Mouse (Mus musculus): ENCODE results near the gene Rpap1. TPM values are rescaled to one million over a fixed set of nuclear protein-coding genes. Genes with fewer than 3 reads are reported as not detected.

The Rpap1 gene
- polyA plus RNA-seq, 1 experiment from 2014 or later, result 23.9 TPM

DNA sequence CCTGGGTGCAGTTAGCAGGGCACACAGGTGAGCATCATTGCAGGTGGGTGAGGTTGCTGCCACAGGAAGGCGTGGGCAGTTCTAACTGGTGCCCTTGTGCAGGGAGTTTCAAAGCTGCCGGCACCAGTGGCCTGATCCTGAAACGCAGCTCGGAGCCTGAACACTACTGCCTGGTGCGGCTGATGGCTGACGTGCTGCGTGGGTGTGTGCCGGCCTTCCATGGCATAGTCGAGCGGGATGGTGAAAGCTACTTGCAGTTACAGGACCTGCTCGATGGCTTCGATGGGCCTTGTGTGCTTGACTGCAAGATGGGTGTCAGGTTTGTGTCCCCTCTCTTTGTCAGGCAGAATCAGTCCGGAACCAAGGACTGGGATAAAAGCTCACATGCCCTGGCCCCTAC is 38.1 kb downstream of the Rpap1 start:
- Histone ChIP-seq H3K4me2 (no peak overlapping the region), H3K36me3 (no peaks in the 10 kb centered on the region), H3K4me3 (no peak overlapping the region), H3K27me3 (replicated peaks) (peaks cover 62% of the 10 kb centered on the region), H3K4me1 (replicated peaks) (peaks cover 14% of the 10 kb centered on the region), H3K9ac (no peak overlapping the region), H3K9me3 (replicated peaks) (no peaks in the 10 kb centered on the region), H3K27ac (ENCODE audit: poor library complexity, severe bottlenecking) (no peak overlapping the region)
- ATAC-seq (ENCODE audit: insufficient number of reproducible peaks, low FRiP score), result no peak
- 64% methylated on average over 13 of the region's 13 CpGs for WGBS

DNA sequence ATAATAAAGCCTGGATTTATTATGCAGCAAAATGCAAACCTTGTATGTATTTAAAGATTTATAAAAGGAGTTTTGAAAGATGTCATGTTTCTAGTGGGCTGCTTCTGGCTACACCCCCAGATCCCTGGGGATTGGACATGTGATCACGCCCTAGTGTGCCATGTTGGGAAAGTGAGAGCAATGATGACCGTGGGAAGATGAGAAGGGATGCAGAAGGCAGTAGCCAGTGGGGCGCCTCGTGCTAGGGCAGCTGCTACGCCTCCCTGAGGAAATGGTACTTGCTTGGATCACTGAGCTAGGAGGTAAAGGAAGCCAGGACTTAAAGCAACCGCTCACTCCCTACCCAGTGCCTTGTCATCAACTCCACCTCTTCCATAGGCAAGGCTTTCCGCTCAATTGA is 39.8 kb downstream of the Rpap1 start:
- Histone ChIP-seq H3K27ac (ENCODE audit: poor library complexity, severe bottlenecking) (no peak overlapping the region), H3K9me3 (replicated peaks) (no peaks in the 10 kb centered on the region), H3K36me3 (no peaks in the 10 kb centered on the region), H3K4me2 (no peak overlapping the region), H3K4me1 (replicated peaks) (peaks cover 31% of the 10 kb centered on the region), H3K9ac (no peak overlapping the region), H3K4me3 (no peak overlapping the region), H3K27me3 (replicated peaks) (peaks cover 56% of the 10 kb centered on the region)
- ATAC-seq (ENCODE audit: insufficient number of reproducible peaks, low FRiP score), result no peak
- WGBS, result 70% methylated on average over 7 of the region's 7 CpGs

DNA sequence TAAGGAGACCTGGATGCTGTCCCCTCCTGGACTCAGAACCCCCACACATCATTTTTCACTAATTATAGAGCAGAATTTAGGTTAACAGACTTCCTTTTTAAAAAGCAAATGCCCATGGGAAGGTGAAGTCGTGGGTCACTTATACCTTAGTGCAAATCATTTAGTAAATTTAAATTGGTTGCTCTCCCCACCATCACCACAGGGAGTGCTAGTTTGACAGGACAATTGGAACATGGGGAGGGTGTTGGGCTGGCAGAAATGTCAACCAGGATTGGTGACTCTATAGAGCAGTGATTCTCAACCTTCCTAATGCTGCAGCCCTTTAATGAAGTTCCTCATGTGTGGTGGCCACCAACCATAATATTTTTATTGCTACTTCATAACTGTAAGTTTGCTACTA is 42.1 kb downstream of the Rpap1 start:
- Histone ChIP-seq H3K27me3 (replicated peaks) (peaks cover 34% of the 10 kb centered on the region), H3K9ac (no peak overlapping the region)
- 6% methylated on average over 1 of the region's 1 CpGs for WGBS

DNA sequence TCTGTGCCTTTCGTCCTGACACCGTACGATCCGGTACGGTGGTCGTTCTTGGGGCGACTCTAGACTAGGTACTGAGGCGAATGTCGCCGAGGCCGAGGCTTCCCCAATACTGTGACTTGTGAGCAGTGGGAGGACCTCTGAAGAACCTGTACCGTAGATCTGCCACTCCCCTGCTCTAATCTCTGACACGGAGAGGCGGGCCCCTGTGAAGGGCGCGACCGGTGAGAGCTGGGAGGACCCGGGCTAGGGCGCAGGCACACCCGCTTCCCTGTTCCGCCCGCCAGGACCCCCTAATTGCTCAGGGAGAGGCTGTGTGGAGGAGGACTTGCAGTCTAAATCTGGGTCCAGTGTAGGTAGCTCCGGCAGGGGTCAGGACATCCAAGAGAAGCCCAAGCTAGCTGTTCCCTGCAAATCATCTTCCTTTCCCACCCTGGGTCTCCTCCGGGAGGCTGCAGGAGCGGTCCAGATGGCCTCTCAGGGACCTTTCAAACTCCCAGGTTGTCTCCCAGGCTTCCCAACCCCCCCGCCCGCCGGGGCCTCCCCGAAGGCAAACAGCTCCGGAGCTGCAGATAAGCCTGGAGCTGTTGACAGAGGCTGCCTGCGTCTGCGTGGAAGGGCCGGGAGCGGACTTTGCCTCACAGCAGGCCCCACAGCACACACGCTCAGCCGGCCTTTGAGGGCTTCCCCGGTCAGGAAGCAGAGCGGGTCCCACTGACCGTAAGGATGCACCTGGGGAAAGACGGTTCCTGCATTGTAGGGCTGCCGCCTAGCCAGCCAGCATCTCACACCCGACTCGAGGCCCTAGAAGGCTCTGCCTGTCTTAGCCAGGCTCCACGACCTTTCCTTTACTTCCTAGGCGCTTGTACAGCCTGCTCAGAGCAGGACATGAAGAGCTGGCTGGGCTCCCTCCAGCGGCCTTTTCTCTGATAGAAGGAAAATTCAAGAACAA is 42.9 kb downstream of the Rpap1 start:
- peak overlapping the region; percentile 6; the same call in 1 of the 2 replicates for H3K27ac ChIP-seq (ENCODE audit: poor library complexity, severe bottlenecking)
- H3K9ac ChIP-seq, result peak overlapping the region; percentile 65
- H3K4me2 ChIP-seq, result peak overlapping the region; percentile 100
- no peaks in the 10 kb centered on the region for H3K9me3 ChIP-seq (replicated peaks)
- peak overlapping the region; percentile 87 for H3K4me3 ChIP-seq
- ATAC-seq (ENCODE audit: insufficient number of reproducible peaks, low FRiP score), result peak; percentile 56; the same call in 1 of the 2 replicates
- H3K36me3 ChIP-seq, result no peaks in the 10 kb centered on the region
- peaks cover 28% of the 10 kb centered on the region for H3K27me3 ChIP-seq (replicated peaks)
- WGBS, result 2% methylated on average over 46 of the region's 46 CpGs
- H3K4me1 ChIP-seq (replicated peaks), result peaks cover 42% of the 10 kb centered on the region

More for the DNA sequence above, 42.1 kb downstream of the Rpap1 start:
- ATAC-seq (ENCODE audit: insufficient number of reproducible peaks, low FRiP score), result no peak
- H3K4me2 ChIP-seq, result peak overlapping the region; percentile 100; the same call in 1 of the 2 replicates
- H3K4me1 ChIP-seq (replicated peaks), result peaks cover 42% of the 10 kb centered on the region
- no peaks in the 10 kb centered on the region for H3K36me3 ChIP-seq
- H3K4me3 ChIP-seq, result no peak overlapping the region
- H3K9me3 ChIP-seq (replicated peaks), result no peaks in the 10 kb centered on the region
- no peak overlapping the region for H3K27ac ChIP-seq (ENCODE audit: poor library complexity, severe bottlenecking)

DNA sequence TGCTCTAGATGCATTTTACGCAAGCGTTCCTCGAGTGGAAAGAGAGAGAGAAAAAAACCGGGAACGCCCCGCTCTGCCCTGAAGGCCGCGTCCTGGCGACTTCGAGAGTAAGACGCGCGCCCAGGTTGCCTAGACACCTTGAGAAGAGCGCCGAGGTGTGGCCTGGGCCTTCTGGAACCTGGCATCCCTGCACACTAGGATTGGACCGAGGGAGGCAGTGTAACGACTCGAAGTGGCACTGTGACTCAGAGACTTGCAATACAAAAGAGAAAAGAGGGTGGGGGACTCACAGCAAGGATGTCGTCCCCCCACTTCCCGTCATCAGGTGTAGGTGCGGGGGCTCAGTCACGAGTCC is 43.6 kb downstream of the Rpap1 start:
- no peak for ATAC-seq (ENCODE audit: insufficient number of reproducible peaks, low FRiP score)
- peaks cover 42% of the 10 kb centered on the region for H3K4me1 ChIP-seq (replicated peaks)
- WGBS, result 8% methylated on average over 22 of the region's 22 CpGs
- H3K4me2 ChIP-seq, result peak overlapping the region; percentile 100
- H3K9me3 ChIP-seq (replicated peaks), result no peaks in the 10 kb centered on the region
- no peak overlapping the region for H3K27ac ChIP-seq (ENCODE audit: poor library complexity, severe bottlenecking)
- H3K27me3 ChIP-seq (replicated peaks), result peaks cover 25% of the 10 kb centered on the region
- peak overlapping the region; percentile 87 for H3K4me3 ChIP-seq
- H3K36me3 ChIP-seq, result no peaks in the 10 kb centered on the region
- peak overlapping the region; percentile 65; the same call in 1 of the 2 replicates for H3K9ac ChIP-seq

DNA sequence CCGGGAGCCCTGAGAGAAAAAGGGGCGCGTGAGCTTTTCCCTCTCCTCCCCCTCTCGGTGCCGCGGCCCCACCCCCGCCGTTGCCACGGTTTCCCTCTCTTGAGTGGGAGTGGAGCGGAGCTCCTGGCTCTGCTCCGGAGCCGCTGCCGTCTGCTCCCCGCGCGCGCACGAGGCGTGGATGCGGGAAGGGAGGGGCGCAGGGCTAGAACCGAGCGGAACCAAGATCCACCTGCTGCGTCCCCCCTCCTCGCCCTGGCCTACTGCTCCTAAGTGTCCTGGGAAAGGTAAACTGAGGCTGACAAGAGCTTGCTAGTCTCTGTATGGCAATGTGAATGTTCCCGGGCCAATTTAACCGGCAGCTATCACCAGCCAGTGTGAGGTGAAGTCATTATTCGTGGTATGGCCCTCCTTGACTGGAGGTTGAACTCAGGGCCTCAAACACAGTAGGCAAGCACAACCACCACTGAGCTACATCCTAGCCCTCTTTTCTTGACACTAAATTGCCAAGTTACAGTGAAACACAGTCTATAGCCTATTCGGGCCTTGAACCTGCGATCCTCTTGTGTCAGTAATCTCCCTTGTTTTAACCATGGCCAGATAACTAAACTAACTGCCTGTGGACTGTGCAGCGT is 44.0 kb downstream of the Rpap1 start:
- peak overlapping the region; percentile 87 for H3K4me3 ChIP-seq
- H3K4me1 ChIP-seq (replicated peaks), result peaks cover 42% of the 10 kb centered on the region
- no peak for ATAC-seq (ENCODE audit: insufficient number of reproducible peaks, low FRiP score)
- no peaks in the 10 kb centered on the region for H3K36me3 ChIP-seq
- peak overlapping the region; percentile 75 for H3K9ac ChIP-seq
- 10% methylated on average over 31 of the region's 31 CpGs for WGBS
- H3K9me3 ChIP-seq (replicated peaks), result no peaks in the 10 kb centered on the region
- peaks cover 28% of the 10 kb centered on the region for H3K27me3 ChIP-seq (replicated peaks)
- peak overlapping the region; percentile 100 for H3K4me2 ChIP-seq
- H3K27ac ChIP-seq (ENCODE audit: poor library complexity, severe bottlenecking), result no peak overlapping the region

DNA sequence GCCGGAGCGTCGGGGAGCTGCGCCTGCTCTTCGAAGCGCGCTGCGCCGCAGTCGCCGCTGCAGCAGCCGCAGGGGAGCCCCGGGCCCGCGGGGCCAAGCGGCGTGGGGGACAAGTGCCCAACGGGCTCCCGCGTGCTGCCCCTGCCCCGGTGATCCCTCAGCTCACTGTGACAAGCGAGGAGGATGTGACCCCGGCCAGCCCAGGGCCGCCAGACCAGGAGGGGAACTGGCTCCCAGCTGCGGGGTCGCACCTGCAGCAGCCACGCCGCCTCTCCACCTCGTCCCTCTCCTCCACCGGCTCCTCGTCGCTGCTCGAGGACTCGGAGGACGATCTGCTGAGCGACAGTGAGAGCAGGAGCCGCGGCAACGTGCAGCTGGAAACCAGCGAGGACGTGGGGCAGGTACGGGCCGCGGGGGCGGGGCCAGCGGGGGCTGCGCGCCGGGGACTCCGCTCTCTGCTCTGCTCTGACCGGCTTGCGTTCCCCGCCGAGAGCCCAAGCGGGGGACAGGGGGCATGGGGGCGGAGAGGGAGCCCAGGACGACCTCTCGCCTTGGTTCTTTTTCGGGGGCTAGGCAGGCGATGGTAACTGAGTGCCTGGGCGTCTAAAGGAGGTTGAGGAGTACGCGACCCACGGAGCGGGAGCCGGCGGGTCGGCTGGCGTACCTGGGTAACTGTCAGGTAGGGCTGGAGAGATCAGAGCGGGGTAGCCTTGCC is 44.7 kb downstream of the Rpap1 start:
- Histone ChIP-seq H3K9ac (peak overlapping the region; percentile 75), H3K4me1 (replicated peaks) (peaks cover 42% of the 10 kb centered on the region), H3K4me3 (peak overlapping the region; percentile 87), H3K27ac (ENCODE audit: poor library complexity, severe bottlenecking) (0 out of 2 replicates have a peak overlapping the region, but pooled peaks have one; percentile 45), H3K4me2 (peak overlapping the region; percentile 100), H3K9me3 (replicated peaks) (no peaks in the 10 kb centered on the region), H3K36me3 (no peaks in the 10 kb centered on the region), H3K27me3 (replicated peaks) (peaks cover 23% of the 10 kb centered on the region)
- ATAC-seq (ENCODE audit: insufficient number of reproducible peaks, low FRiP score), result peak; percentile 49; the same call in 1 of the 2 replicates
- under 1% methylated on average over 70 of the region's 70 CpGs for WGBS

DNA sequence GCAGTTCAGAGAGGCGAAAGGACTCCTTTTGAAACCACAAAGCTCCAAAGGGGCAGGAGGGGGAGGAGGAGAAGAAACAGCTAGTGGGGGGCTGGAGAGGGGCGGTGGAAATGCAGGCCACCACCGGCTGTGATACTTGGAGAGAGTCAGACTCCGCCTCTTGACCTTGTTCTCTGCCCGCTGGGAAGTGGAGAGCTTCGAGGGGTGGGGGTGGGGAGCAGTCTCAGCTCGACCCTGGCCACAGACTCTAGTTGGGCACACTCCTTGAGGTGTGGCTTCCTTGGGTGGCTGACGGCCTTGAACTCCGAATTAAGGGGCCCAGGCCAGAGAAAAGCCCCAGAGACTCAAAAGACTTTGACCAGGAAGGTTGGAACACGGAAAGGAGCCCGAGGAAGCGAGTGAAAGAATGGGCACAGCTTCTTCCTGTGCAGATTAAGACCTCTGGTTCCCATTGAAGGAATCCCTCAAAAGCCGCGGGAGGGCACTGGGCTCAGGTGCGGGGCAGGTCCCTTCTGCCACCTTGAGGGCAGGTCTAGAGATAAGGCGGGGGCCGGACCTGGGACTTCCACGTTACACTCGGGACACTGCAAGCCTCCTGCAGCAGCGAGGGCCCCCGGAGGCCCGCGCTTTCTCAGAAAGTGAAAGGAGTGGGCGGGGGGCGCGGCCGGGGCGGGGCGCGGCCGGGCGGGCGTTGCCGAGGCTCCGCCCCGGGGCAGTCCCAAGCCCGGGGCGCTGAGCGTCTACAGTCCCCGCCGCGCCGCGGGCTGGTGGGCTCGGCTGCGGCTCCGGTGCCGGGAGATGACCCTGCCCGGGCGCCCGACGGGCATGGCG is 45.5 kb downstream of the Rpap1 start, which contains the start of gene Itpka:
Itpka (plus strand) TSS at position 757 of the 831 bp plus-strand sequence.
- Histone ChIP-seq H3K27ac (ENCODE audit: poor library complexity, severe bottlenecking) (peak within 1 kb of the TSS; percentile 87), H3K9ac (peak within 1 kb of the TSS; percentile 75), H3K4me3 (peak within 1 kb of the TSS; percentile 87), H3K4me1 (replicated peaks) (peaks cover 49% of the 10 kb centered on the region), H3K9me3 (replicated peaks) (no peaks in the 10 kb centered on the region), H3K4me2 (peak within 1 kb of the TSS; percentile 100), H3K36me3 (no peaks in the 10 kb centered on the region), H3K27me3 (replicated peaks) (peaks cover 25% of the 10 kb centered on the region)
- under 1% methylated on average over 52 of the region's 53 CpGs for WGBS
- ATAC-seq (ENCODE audit: insufficient number of reproducible peaks, low FRiP score), result peak; percentile 87

DNA sequence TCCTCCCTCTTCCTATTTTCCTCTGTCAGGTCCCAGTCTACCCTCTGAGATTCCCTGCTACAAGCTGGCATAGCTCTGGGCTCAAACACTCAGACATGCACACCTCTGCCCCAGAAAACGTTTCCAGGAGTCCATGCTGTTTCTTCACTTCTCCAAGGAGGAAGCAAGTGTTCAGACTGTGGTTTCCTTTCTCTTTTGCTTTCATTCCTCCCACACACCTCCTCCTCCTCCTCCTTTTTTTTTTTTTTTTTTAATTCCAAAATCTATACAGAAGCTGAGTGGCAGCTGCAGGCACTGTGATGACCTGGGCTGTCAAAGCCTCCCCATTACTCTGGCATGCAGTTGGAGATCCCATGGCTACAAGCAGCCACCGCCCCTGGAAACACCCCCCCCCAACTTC is 46.8 kb downstream of the Rpap1 start:
- Histone ChIP-seq H3K9ac (0 out of 2 replicates have a peak overlapping the region, but pooled peaks have one; percentile 75), H3K9me3 (replicated peaks) (no peaks in the 10 kb centered on the region), H3K4me3 (no peak overlapping the region), H3K36me3 (peaks cover 6% of the 10 kb centered on the region), H3K4me2 (no peak overlapping the region; the same call in 1 of the 2 replicates), H3K4me1 (replicated peaks) (peaks cover 49% of the 10 kb centered on the region), H3K27ac (ENCODE audit: poor library complexity, severe bottlenecking) (no peak overlapping the region), H3K27me3 (replicated peaks) (peaks cover 33% of the 10 kb centered on the region)
- WGBS, result 21% methylated on average over 2 of the region's 2 CpGs
- no peak for ATAC-seq (ENCODE audit: insufficient number of reproducible peaks, low FRiP score)

DNA sequence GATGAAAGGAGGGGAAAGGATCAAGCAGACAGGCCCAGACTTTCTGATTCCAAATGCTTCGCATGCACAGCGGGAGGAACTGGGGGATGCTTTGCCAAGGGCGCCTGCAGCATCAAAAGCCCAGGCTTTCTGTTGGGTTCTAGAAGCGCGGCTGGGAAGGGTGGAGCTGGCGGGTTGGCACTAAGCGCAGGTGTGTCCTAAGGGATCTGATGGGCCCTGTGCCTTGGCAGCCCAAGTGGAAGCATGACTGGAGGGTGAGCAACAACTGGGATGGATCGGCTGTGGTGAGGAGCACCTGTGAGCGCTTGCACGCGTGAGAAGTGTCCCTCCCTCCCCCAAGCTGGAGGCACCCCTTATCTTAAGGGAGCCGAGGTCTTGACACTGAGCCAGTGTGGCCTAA is 50.2 kb downstream of the Rpap1 start:
- no peak overlapping the region for H3K4me3 ChIP-seq
- H3K27me3 ChIP-seq (replicated peaks), result peaks cover 25% of the 10 kb centered on the region
- WGBS, result 23% methylated on average over 12 of the region's 12 CpGs
- H3K4me2 ChIP-seq, result no peak overlapping the region; the same call in 1 of the 2 replicates
- ATAC-seq (ENCODE audit: insufficient number of reproducible peaks, low FRiP score), result no peak
- H3K9ac ChIP-seq, result no peak overlapping the region
- no peak overlapping the region for H3K27ac ChIP-seq (ENCODE audit: poor library complexity, severe bottlenecking)
- H3K36me3 ChIP-seq, result peaks cover 36% of the 10 kb centered on the region
- no peaks in the 10 kb centered on the region for H3K9me3 ChIP-seq (replicated peaks)
- peaks cover 18% of the 10 kb centered on the region for H3K4me1 ChIP-seq (replicated peaks)
